Mouse (Mus musculus): ENCODE measurements around the gene Eef1a2. TPM values are rescaled to one million over a fixed set of nuclear protein-coding genes. Genes with fewer than 3 reads are reported as not detected.

Gene Eef1a2
- polyA plus RNA-seq, 1 experiment from 2014 or later = 6.3 TPM

Other genes with a start within 250 kb of the Eef1a2 start
- gene Ythdf1, start 236.1 kb downstream of the Eef1a2 start, polyA plus RNA-seq (2015; fragmentation: Nextera tagmentation; extraction: Ambion mirVana) = 50.2 and 52.8 TPM in 2 replicates
- gene Birc7, start 228.0 kb downstream of the Eef1a2 start, polyA plus RNA-seq (2015; fragmentation: Nextera tagmentation; extraction: Ambion mirVana) = 0.11 and 0.14 TPM in 2 replicates
- 50.8 and 64.3 TPM in 2 replicates for gene Nkain4, start 202.3 kb downstream of the Eef1a2 start, polyA plus RNA-seq (2015; fragmentation: Nextera tagmentation; extraction: Ambion mirVana)
- gene Arfgap1, start 189.8 kb downstream of the Eef1a2 start, polyA plus RNA-seq (2015; fragmentation: Nextera tagmentation; extraction: Ambion mirVana) = 103 and 106 TPM in 2 replicates
- 0.08 and 0.29 TPM in 2 replicates for gene Col20a1, start 170.5 kb downstream of the Eef1a2 start, polyA plus RNA-seq (2015; fragmentation: Nextera tagmentation; extraction: Ambion mirVana)
- gene Chrna4, start 113.5 kb downstream of the Eef1a2 start, polyA plus RNA-seq (2015; fragmentation: Nextera tagmentation; extraction: Ambion mirVana) = 8.9 and 10.0 TPM in 2 replicates
- gene Kcnq2, start 21.7 kb downstream of the Eef1a2 start, polyA plus RNA-seq (2015; fragmentation: Nextera tagmentation; extraction: Ambion mirVana) = 45.2 and 46.7 TPM in 2 replicates
- gene Ppdpf, start 30.2 kb upstream of the Eef1a2 start, polyA plus RNA-seq (2015; fragmentation: Nextera tagmentation; extraction: Ambion mirVana) = 512 and 520 TPM in 2 replicates
- gene Ptk6, start 45.8 kb upstream of the Eef1a2 start, polyA plus RNA-seq (2015; fragmentation: Nextera tagmentation; extraction: Ambion mirVana) = not detected in 2 replicates
- 0.06 TPM in 1 of 2 replicates, not detected in the other for gene Srms, start 56.2 kb upstream of the Eef1a2 start, polyA plus RNA-seq (2015; fragmentation: Nextera tagmentation; extraction: Ambion mirVana)
- gene Fndc11, start 63.0 kb upstream of the Eef1a2 start, polyA plus RNA-seq (2015; fragmentation: Nextera tagmentation; extraction: Ambion mirVana) = not detected in 2 replicates
- 0.29 and 0.37 TPM in 2 replicates for gene Helz2, start 85.0 kb upstream of the Eef1a2 start, polyA plus RNA-seq (2015; fragmentation: Nextera tagmentation; extraction: Ambion mirVana)
- gene Gmeb2, start 131.0 kb upstream of the Eef1a2 start, polyA plus RNA-seq (2015; fragmentation: Nextera tagmentation; extraction: Ambion mirVana) = 20.2 and 20.3 TPM in 2 replicates
- gene Stmn3, start 157.5 kb upstream of the Eef1a2 start, polyA plus RNA-seq (2015; fragmentation: Nextera tagmentation; extraction: Ambion mirVana) = 960 and 986 TPM in 2 replicates
- 37.5 and 44.1 TPM in 2 replicates for gene Rtel1, start 162.7 kb upstream of the Eef1a2 start, polyA plus RNA-seq (2015; fragmentation: Nextera tagmentation; extraction: Ambion mirVana)
- 82.1 TPM in 2 replicates for gene Zgpat, start 207.9 kb upstream of the Eef1a2 start, polyA plus RNA-seq (2015; fragmentation: Nextera tagmentation; extraction: Ambion mirVana)
- 98.3 and 98.4 TPM in 2 replicates for gene Arfrp1, start 208.4 kb upstream of the Eef1a2 start, polyA plus RNA-seq (2015; fragmentation: Nextera tagmentation; extraction: Ambion mirVana)
- gene Lime1, start 223.1 kb upstream of the Eef1a2 start, polyA plus RNA-seq (2015; fragmentation: Nextera tagmentation; extraction: Ambion mirVana) = 45.7 and 45.9 TPM in 2 replicates

Measured in forebrain, embryonic 15.5 days (tissue).